Mouse (Mus musculus): ENCODE measurements around the gene Sp8.

Sp8 gene

GRCm38 (mm10) chr12:118846221-118846620 lies at the start of gene Sp8:
Gene Sp8 (plus strand): TSS chr12:118846329.
- DNase-seq = no peak

GRCm38 (mm10) chr12:118811328-118811961 lies 34.7 kb upstream of the Sp8 start:
- no peak for DNase-seq

- no peak for DNase-seq
These were observed 31.6 kb upstream of the Sp8 start for GRCm38 (mm10) chr12:118814561-118814960.

GRCm38 (mm10) chr12:118816156-118816555 lies 30.0 kb upstream of the Sp8 start:
- DNase-seq = no peak

GRCm38 (mm10) chr12:118829881-118830280 lies 16.2 kb upstream of the Sp8 start:
- DNase-seq = no peak

GRCm38 (mm10) chr12:118836411-118837341 lies 9.5 kb upstream of the Sp8 start:
- peak in 1 of 2 experiments; percentile 11 for DNase-seq

- no peak for DNase-seq
These were observed 8.8 kb upstream of the Sp8 start for GRCm38 (mm10) chr12:118837361-118837760.

GRCm38 (mm10) chr12:118838260-118838659 lies 7.9 kb upstream of the Sp8 start:
- no peak for DNase-seq

- DNase-seq = no peak
These were observed 6.7 kb upstream of the Sp8 start for GRCm38 (mm10) chr12:118839398-118839797.

- DNase-seq = no peak
These were observed 5.8 kb upstream of the Sp8 start for GRCm38 (mm10) chr12:118840301-118840700.

GRCm38 (mm10) chr12:118840861-118841260 lies 5.3 kb upstream of the Sp8 start:
- DNase-seq = no peak

- DNase-seq = no peak
These were observed 4.7 kb upstream of the Sp8 start for GRCm38 (mm10) chr12:118841381-118841922.

GRCm38 (mm10) chr12:118841971-118842550 lies 4.1 kb upstream of the Sp8 start:
- no peak for DNase-seq

- DNase-seq = no peak
These were observed 3.3 kb upstream of the Sp8 start for GRCm38 (mm10) chr12:118842671-118843411.

- DNase-seq = no peak
These were observed 2.0 kb upstream of the Sp8 start for GRCm38 (mm10) chr12:118844111-118844510.

- DNase-seq = no peak
These were observed 1.3 kb upstream of the Sp8 start for GRCm38 (mm10) chr12:118844841-118845240.

- no peak for DNase-seq
These were observed 778 bp upstream of the Sp8 start for GRCm38 (mm10) chr12:118845351-118845750.

GRCm38 (mm10) chr12:118846649-118847321 lies 656 bp downstream of the Sp8 start:
- peak in 1 of 2 experiments; percentile 24 for DNase-seq

- no peak for DNase-seq
These were observed 1.3 kb downstream of the Sp8 start for GRCm38 (mm10) chr12:118847381-118847780.

GRCm38 (mm10) chr12:118847861-118848495 lies 1.8 kb downstream of the Sp8 start:
- peak in 1 of 2 experiments; percentile 8 for DNase-seq

GRCm38 (mm10) chr12:118848496-118849202 lies 2.5 kb downstream of the Sp8 start:
- peak in 1 of 2 experiments; percentile 5 for DNase-seq
